Mouse (Mus musculus) heart, embryonic 13.5 days (tissue): ENCODE measurements around the gene Coq5. TPM values are rescaled to one million over a fixed set of nuclear protein-coding genes. Genes with fewer than 3 reads are reported as not detected.

ENCODE experiments used
- ATAC-seq: fragments of 200-750 bp; cut with Nextera tagmentation; 2 replicates; pipeline ENCODE4 v1.8.0; 2017; ENCODE audit warnings: moderate TSS enrichment; ENCODE audit not compliant: insufficient number of reproducible peaks, low FRiP score, low TSS enrichment; ENCODE audit errors: extremely low read depth
- H3K27ac ChIP-seq: fragments of 300-500 bp; sonication (generic); replicated peaks from 2 replicates; pipeline ENCODE4 v1.5.1; 2015; ENCODE audit warnings: moderate library complexity, mild to moderate bottlenecking, inconsistent platforms
- H3K27me3 ChIP-seq: fragments of 300-500 bp; sonication (generic); replicated peaks from 2 replicates; pipeline ENCODE4 v1.6.1; 2015; ENCODE audit warnings: mild to moderate bottlenecking, inconsistent platforms
- H3K36me3 ChIP-seq: fragments of 300-500 bp; sonication (generic); 2 replicates; pipeline ENCODE4 v1.6.1; 2015; ENCODE audit warnings: mild to moderate bottlenecking, inconsistent platforms
- H3K4me1 ChIP-seq: fragments of 300-500 bp; sonication (generic); 2 replicates; pipeline ENCODE4 v1.6.1; 2015; ENCODE audit warnings: inconsistent platforms
- H3K4me2 ChIP-seq: fragments of 300-500 bp; sonication (generic); 2 replicates; pipeline ENCODE4 v1.6.1; 2015; ENCODE audit warnings: inconsistent platforms, mild to moderate bottlenecking, moderate library complexity
- H3K4me3 ChIP-seq: fragments of 300-500 bp; sonication (generic); 2 replicates; pipeline ENCODE4 v1.5.1; 2015; ENCODE audit warnings: moderate library complexity, mild to moderate bottlenecking, inconsistent platforms
- H3K9ac ChIP-seq: fragments of 300-500 bp; sonication (generic); 2 replicates; pipeline ENCODE4 v1.6.1; 2015; ENCODE audit warnings: inconsistent platforms, mild to moderate bottlenecking, moderate library complexity
- H3K9me3 ChIP-seq: fragments of 300-500 bp; sonication (generic); 2 replicates; pipeline ENCODE4 v1.6.1; 2016; ENCODE audit warnings: inconsistent platforms
- WGBS: fragments of 180-500 bp; shearing (Covaris S2); methylation state at CpG from one replicate; pipeline ENCODE4 v1.1.7; 2015; ENCODE audit warnings: mixed read lengths; 5-methylcytosine and 5-hydroxymethylcytosine counted together
- polyA plus RNA-seq: library from polyadenylated mRNA; unstranded; fragments of >200 nt; fragmentation: Nextera tagmentation; extraction: Ambion mirVana; gene quantifications from 2 replicates; pipeline ENCODE4 v1.2.1, GENCODE M21; 2015

Gene Coq5
- polyA plus RNA-seq, 1 experiment from 2014 or later, result 67.1 TPM

DNA sequence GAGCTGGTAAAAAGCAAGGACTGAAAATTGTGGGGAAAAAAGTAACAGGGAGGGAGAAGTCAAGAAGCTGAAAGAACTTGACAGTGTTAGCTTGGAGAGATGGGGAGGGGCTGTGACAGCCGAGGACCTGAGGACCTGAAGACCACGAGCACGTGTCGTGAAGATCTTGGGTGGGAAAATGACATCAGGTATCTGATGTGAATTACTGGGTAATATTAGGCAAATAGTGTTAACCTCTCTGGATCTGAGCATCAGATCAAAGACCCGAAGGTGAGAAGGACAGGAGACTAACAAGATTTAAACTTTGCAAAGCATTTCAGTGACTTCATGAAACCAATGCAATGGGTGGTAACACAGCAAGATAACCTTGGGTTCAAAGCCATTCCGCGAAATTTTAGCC lies 60.5 kb downstream of the Coq5 start:
- no peak for ATAC-seq
- 21% methylated on average over 7 of the region's 7 CpGs for WGBS
- no peaks in the 10 kb centered on the region for H3K9me3 ChIP-seq
- H3K27me3 ChIP-seq, result no peaks in the 10 kb centered on the region
- peak overlapping the region; percentile 92 for H3K9ac ChIP-seq
- H3K27ac ChIP-seq, result no peak overlapping the region
- peaks cover 53% of the 10 kb centered on the region for H3K36me3 ChIP-seq
- H3K4me1 ChIP-seq, result peaks cover 25% of the 10 kb centered on the region
- peak overlapping the region; percentile 94 for H3K4me3 ChIP-seq
- peak overlapping the region; percentile 75 for H3K4me2 ChIP-seq

DNA sequence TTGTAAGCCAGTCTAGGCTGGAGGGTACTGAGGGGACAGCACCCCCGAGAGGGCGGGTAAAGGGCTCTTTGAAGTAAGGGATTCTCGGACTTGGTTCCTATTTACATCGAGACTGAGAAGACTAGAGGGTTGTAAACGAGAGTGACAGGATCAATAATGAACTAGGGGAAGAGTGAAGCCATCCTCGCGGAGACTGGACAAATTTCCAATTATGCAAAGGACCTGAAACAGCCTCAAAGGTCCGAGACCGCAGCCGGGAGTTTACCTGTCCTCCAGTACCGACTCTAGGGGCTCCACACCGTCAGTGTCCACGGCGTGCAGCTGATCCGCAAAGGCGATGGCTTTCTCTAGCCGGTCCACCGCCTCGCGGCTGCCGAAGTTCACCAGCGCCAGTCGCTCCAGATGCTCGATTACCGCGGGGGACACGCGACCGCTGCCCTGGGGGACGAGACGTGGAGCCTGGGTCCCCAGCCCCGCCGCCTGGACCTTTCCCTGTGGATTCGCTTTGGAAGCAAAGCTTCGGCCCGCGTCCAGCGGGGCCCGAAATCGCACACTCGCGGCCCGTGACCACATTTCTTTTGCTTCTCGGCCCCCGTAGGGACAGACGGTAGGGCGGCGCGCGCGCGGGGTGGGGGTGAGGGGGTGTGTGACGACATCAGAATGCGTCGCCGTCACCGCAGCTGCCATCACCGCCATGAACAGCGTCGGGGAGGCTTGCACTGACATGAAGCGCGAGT lies 61.3 kb downstream of the Coq5 start, which contains the start of the genes Gatc and Triap1:
Gene Gatc (minus strand): TSS at position 602 of the 737 bp plus-strand sequence.
Gene Triap1 (plus strand): TSS at position 649 of the 737 bp plus-strand sequence.
- under 1% methylated on average over 62 of the region's 62 CpGs for WGBS

DNA sequence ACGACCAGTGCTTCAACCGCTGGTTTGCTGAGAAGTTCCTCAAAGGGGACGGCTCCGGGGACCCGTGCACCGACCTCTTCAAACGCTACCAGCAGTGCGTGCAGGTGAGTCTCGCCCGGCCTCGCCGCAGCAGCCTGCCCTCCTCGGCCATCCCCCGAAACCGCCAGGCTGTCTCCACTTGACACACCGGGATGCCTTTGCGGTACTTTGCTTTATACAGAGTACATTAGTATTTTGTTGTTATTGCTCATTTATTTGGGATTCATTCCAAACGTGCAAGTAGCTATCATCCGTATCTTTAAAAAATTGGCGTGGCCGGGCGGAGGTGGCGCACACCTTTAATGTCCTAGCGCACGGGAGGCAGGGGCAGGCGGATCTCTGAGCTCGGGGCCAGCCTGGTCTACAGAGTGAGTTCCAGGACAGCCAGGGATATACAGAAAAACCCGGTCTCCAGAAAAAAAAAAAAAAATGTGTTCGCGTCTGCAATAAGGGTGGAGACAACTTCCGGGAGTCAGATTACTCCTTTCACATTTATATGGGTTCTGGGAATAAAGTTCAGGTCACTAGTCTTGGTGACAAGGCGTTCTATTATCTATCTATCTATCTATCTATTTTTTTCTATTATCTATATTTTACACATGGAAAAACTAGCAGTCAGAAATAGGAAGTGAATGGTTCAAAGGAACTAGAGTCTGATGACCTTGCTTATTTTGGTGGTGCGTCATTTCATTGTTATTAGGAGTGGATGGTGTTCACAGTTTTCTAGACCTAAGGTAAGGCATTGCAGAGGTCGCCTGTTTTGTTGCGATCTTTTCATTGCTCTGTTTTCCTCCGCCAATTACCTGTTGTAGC lies 62.1 kb downstream of the Coq5 start:
- Histone ChIP-seq H3K9ac (peak overlapping the region; percentile 92), H3K9me3 (no peaks in the 10 kb centered on the region), H3K4me3 (peak overlapping the region; percentile 94), H3K27me3 (no peaks in the 10 kb centered on the region), H3K4me2 (peak overlapping the region; percentile 75), H3K36me3 (peaks cover 53% of the 10 kb centered on the region), H3K4me1 (peaks cover 30% of the 10 kb centered on the region), H3K27ac (peak overlapping the region; percentile 82)
- ATAC-seq, result peak; percentile 22; the same call in 1 of the 2 replicates
- WGBS, result 10% methylated on average over 36 of the region's 36 CpGs

More for the DNA sequence above, 61.3 kb downstream of the Coq5 start, which contains the start of the genes Gatc and Triap1:
- H3K4me3 ChIP-seq, result peak within 1 kb of the TSS; percentile 94
- peak within 1 kb of the TSS; percentile 75 for H3K4me2 ChIP-seq
- no peaks in the 10 kb centered on the region for H3K9me3 ChIP-seq
- peak; percentile 84 for ATAC-seq
- H3K27me3 ChIP-seq, result no peaks in the 10 kb centered on the region
- H3K27ac ChIP-seq, result peak within 1 kb of the TSS; percentile 82
- H3K9ac ChIP-seq, result peak within 1 kb of the TSS; percentile 92
- H3K4me1 ChIP-seq, result peaks cover 25% of the 10 kb centered on the region
- peaks cover 53% of the 10 kb centered on the region for H3K36me3 ChIP-seq

Other genes with a start within 250 kb of the Coq5 start
- gene Gm10401, start 181.4 kb upstream of the Coq5 start, polyA plus RNA-seq, result 16.7 and 18.7 TPM in 2 replicates
- gene Acads, start 160.3 kb upstream of the Coq5 start, polyA plus RNA-seq, result 103 and 112 TPM in 2 replicates
- 17.3 and 18.5 TPM in 2 replicates for gene Unc119b, start 144.7 kb upstream of the Coq5 start, polyA plus RNA-seq
- 65.8 and 71.6 TPM in 2 replicates for gene Mlec, start 121.5 kb upstream of the Coq5 start, polyA plus RNA-seq
- 0.53 and 0.60 TPM in 2 replicates for gene Cabp1, start 85.3 kb upstream of the Coq5 start, polyA plus RNA-seq
- gene Pop5, start 43.8 kb upstream of the Coq5 start, polyA plus RNA-seq, result 63.6 and 73.0 TPM in 2 replicates
- 111 and 121 TPM in 2 replicates for gene Rnf10, start 6.8 kb upstream of the Coq5 start, polyA plus RNA-seq
- gene Dynll1, start 21.3 kb downstream of the Coq5 start, polyA plus RNA-seq, result 1,196 and 1,415 TPM in 2 replicates
- gene Srsf9, start 47.5 kb downstream of the Coq5 start, polyA plus RNA-seq, result 112 and 115 TPM in 2 replicates
- gene Gatc, start 61.5 kb downstream of the Coq5 start, polyA plus RNA-seq, result 22.0 and 22.8 TPM in 2 replicates
- 40.2 and 42.4 TPM in 2 replicates for gene Triap1, start 61.6 kb downstream of the Coq5 start, polyA plus RNA-seq
- 1,395 and 1,520 TPM in 2 replicates for gene Cox6a1, start 69.3 kb downstream of the Coq5 start, polyA plus RNA-seq
- gene Msi1, start 149.9 kb downstream of the Coq5 start, polyA plus RNA-seq, result 3.7 and 4.1 TPM in 2 replicates
- 0.88 and 1.1 TPM in 2 replicates for gene Pla2g1b, start 186.6 kb downstream of the Coq5 start, polyA plus RNA-seq
- 18.9 and 19.8 TPM in 2 replicates for gene Sirt4, start 205.1 kb downstream of the Coq5 start, polyA plus RNA-seq
- gene Pxn, start 227.0 kb downstream of the Coq5 start, polyA plus RNA-seq, result 29.7 and 31.7 TPM in 2 replicates